Mouse (Mus musculus) intestine, embryonic 15.5 days (tissue): ENCODE data around the gene Prss33. TPM values are rescaled to one million over a fixed set of nuclear protein-coding genes. Genes with fewer than 3 reads are reported as not detected.

ENCODE experiments used
- ATAC-seq: fragments of 200-750 bp; cut with Nextera tagmentation; 2 replicates; pipeline ENCODE4 v1.8.0; 2017; ENCODE audit warnings: moderate TSS enrichment, moderate library complexity
- H3K27ac ChIP-seq: fragments of 300-500 bp; sonication (generic); 2 replicates; pipeline ENCODE4 v1.5.1; 2015; ENCODE audit warnings: mild to moderate bottlenecking, inconsistent platforms
- H3K27me3 ChIP-seq: fragments of 300-500 bp; sonication (generic); replicated peaks from 2 replicates; pipeline ENCODE4 v1.6.1; 2015; ENCODE audit warnings: inconsistent platforms
- H3K36me3 ChIP-seq: fragments of 300-500 bp; sonication (generic); 2 replicates; pipeline ENCODE4 v1.6.1; 2015; ENCODE audit warnings: inconsistent platforms
- H3K4me1 ChIP-seq: fragments of 300-500 bp; sonication (generic); replicated peaks from 2 replicates; pipeline ENCODE4 v1.6.1; 2015; ENCODE audit warnings: inconsistent platforms
- H3K4me2 ChIP-seq: fragments of 300-500 bp; sonication (generic); replicated peaks from 2 replicates; pipeline ENCODE4 v1.6.1; 2015; ENCODE audit warnings: mild to moderate bottlenecking, inconsistent platforms
- H3K4me3 ChIP-seq: fragments of 300-500 bp; sonication (generic); replicated peaks from 2 replicates; pipeline ENCODE4 v1.5.1; 2015; ENCODE audit warnings: inconsistent platforms
- H3K9ac ChIP-seq: fragments of 300-500 bp; sonication (generic); 2 replicates; pipeline ENCODE4 v1.6.1; 2015; ENCODE audit warnings: inconsistent platforms
- H3K9me3 ChIP-seq: fragments of 300-500 bp; sonication (generic); 2 replicates; pipeline ENCODE4 v1.6.1; 2016; ENCODE audit warnings: inconsistent platforms
- WGBS: fragments of 180-500 bp; shearing (Covaris S2); methylation state at CpG from one replicate; pipeline ENCODE4 v1.1.7; 2015; 5-methylcytosine and 5-hydroxymethylcytosine counted together
- polyA plus RNA-seq: library from polyadenylated mRNA; unstranded; fragments of >200 nt; fragmentation: Nextera tagmentation; extraction: Ambion mirVana; gene quantifications from 2 replicates; pipeline ENCODE4 v1.2.1, GENCODE M21; 2015

Gene Prss33
- polyA plus RNA-seq, 1 experiment from 2014 or later = 0.14 TPM

DNA sequence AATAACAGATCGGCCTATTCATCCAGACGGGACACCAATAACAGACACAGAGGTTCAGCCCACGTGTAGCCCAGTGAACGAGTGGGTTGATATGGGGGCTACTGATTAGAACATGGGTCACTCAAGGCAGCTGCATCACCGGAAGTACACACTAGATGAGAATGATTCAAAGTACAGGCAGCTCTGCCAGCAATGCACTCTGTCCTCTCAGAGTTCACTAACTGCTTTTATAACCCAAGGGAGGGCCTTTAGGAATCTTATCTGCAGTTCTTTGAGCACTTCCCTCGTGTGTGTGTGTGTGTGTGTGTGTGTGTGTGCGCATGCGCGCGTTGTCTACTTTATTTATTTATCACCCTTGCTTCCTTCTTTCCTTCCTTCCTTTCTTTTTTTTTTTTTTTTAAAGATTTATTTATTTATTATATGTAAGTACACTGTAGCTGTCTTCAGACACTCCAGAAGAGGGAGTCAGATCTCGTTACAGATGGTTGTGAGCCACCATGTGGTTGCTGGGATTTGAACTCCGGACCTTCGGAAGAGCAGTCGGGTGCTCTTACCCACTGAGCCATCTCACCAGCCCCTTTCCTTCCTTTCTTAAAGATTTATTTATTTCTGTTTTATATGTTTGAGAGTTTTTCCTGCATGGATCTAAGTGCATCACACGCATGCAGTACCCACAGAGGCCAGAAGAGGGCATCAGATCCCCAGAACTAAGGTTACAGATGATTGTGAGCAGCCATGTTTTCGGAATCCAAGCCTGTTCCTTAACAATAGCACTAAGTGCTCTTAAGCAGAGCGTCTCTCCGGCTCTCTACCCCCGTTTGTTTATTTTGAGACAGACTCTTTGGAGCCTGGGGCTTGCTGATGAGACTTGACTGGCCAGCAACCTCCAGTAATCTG, 15.2 kb upstream of the Prss33 start:
- 52% methylated on average over 19 of the region's 19 CpGs for WGBS
- Histone ChIP-seq H3K4me1 (no peaks in the 10 kb centered on the region), H3K9ac (no peak overlapping the region), H3K9me3 (no peaks in the 10 kb centered on the region), H3K4me2 (0 out of 2 replicates have a peak overlapping the region, but pooled peaks have one; percentile 19), H3K36me3 (no peaks in the 10 kb centered on the region), H3K27ac (peak overlapping the region; percentile 52; the same call in 1 of the 2 replicates), H3K4me3 (no peak overlapping the region), H3K27me3 (no peaks in the 10 kb centered on the region)
- ATAC-seq = peak; percentile 88

DNA sequence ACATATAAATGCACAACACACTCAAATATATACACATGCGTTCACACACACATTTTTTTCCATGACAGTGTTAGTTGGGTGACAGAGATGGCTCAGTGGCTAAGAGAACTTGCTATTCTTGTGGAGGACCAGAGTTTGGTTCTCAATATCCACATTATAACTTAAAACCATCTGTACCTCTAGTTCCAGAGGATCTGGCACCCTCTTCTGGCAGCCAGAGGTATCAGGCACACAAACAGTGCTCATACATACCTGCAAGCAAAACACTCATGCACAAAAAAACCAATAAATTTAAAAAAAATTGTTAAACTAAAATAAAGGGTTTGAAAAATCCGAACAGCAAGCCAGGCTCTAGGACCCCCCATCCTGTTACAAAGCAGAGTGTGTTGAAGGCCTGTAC, 14.2 kb upstream of the Prss33 start:
- 69% methylated on average over 2 of the region's 2 CpGs for WGBS
- Histone ChIP-seq H3K4me1 (no peaks in the 10 kb centered on the region), H3K4me3 (no peak overlapping the region), H3K27me3 (no peaks in the 10 kb centered on the region), H3K4me2 (no peak overlapping the region), H3K9me3 (no peaks in the 10 kb centered on the region), H3K9ac (no peak overlapping the region), H3K36me3 (no peaks in the 10 kb centered on the region), H3K27ac (no peak overlapping the region)
- no peak for ATAC-seq

DNA sequence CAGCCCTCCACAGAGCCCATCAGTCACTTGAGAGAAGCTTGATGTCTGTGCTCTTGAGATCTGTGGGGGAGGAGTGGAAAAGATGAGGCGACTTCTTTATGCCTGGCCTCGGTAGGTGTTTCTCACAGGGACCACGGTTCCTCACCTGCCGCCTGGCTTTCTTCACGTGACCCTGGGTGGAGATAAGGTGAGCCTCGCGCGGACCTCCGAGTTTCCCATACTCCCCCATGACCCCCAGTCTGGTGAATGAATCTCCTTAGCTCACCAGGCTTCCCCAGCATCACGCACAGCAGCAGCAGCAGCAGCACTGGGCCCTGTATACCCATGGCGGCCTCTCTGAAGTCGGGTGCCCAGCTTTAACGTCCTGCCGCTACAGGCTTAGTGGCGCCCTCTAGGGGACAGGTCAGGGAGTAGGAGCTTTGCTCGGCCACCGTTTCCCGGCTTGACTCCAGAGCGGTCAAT, 8.0 kb upstream of the Prss33 start, which contains the start of the genes Prss32 and Prss41:
TSS of gene Prss32 (plus strand) at position 44 of the 462 bp plus-strand sequence.
TSS of gene Prss41 (minus strand) at position 361 of the 462 bp plus-strand sequence.
- no peaks in the 10 kb centered on the region for H3K36me3 ChIP-seq
- no peaks in the 10 kb centered on the region for H3K27me3 ChIP-seq
- peak within 1 kb of the TSS; percentile 51 for H3K4me2 ChIP-seq
- no peak within 1 kb of the TSS for H3K9ac ChIP-seq
- 16% methylated on average over 19 of the region's 19 CpGs for WGBS
- 0 out of 2 replicates have a peak within 1 kb of the TSS, but pooled peaks have one; percentile 10 for H3K4me3 ChIP-seq
- H3K9me3 ChIP-seq = no peaks in the 10 kb centered on the region
- ATAC-seq = peak; percentile 66
- H3K4me1 ChIP-seq = no peaks in the 10 kb centered on the region
- H3K27ac ChIP-seq = no peak within 1 kb of the TSS

DNA sequence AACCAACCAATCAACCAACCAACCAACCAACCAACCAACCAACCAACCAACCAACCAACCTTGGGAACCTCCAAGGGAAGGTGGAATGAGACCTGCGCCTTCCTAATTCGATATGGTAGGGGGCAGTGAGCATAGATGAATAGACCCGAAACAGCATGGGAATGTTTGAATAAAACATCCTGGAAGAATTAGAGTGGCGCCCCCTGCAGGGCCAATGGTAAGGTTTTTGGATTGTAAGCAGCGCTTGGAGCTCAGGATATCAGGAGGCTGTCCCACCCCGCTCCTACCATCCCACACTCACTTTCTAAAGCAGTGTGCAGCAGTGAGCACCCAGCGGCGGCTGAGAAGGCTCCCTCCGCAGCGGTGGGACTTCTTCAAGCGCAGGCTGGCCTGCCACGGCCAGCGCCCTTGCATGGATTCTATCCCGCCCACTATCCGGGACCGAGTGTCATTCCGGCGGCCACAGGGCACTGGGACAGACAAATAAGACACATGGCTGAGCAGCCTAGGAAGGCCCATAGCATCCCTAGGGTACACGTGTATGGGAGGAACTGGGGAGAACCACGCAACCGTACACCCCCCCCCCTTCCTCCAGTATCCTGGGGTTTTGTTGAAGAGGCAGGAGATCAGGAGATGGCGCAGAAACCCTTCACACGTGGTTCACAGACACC, 7.4 kb upstream of the Prss33 start:
- no peaks in the 10 kb centered on the region for H3K27me3 ChIP-seq
- peak; percentile 44 for ATAC-seq
- no peak overlapping the region for H3K27ac ChIP-seq
- no peak overlapping the region for H3K4me3 ChIP-seq
- H3K9ac ChIP-seq = no peak overlapping the region
- H3K36me3 ChIP-seq = no peaks in the 10 kb centered on the region
- WGBS = 49% methylated on average over 23 of the region's 23 CpGs
- H3K4me1 ChIP-seq = no peaks in the 10 kb centered on the region
- H3K9me3 ChIP-seq = no peaks in the 10 kb centered on the region
- peak overlapping the region; percentile 51 for H3K4me2 ChIP-seq

- no peaks in the 10 kb centered on the region for H3K9me3 ChIP-seq
- H3K4me3 ChIP-seq = no peak overlapping the region
- no peak overlapping the region for H3K4me2 ChIP-seq
- no peaks in the 10 kb centered on the region for H3K36me3 ChIP-seq
- H3K4me1 ChIP-seq = no peaks in the 10 kb centered on the region
- 33% methylated on average over 4 of the region's 4 CpGs for WGBS
- H3K27me3 ChIP-seq = peaks cover 4% of the 10 kb centered on the region; the same call in 1 of the 2 replicates
- H3K27ac ChIP-seq = no peak overlapping the region
- no peak for ATAC-seq
- no peak overlapping the region for H3K9ac ChIP-seq
Measured at GRCm38 (mm10) chr17:23841145-23841544, 5.3 kb upstream of the Prss33 start.

DNA sequence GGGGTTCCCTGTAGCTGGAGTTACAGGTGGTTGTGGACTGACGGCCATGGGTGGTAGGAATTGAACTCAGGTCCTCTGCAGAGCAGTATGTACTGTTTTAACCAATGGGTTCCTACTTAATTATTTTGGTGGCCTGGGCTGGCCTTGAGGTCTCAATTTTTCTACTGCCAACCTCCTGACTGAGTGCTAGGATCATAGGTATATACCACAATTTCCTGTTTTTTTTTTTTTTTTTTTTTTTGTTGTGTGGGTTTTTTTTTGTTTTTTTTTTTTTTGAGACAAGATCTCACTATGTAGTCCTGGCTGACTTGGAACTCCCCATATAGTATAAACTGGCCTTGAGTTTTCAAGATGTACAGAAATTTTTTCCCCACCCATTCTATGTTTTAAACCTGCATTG, 4.7 kb downstream of the Prss33 start:
- peaks cover 7% of the 10 kb centered on the region for H3K27me3 ChIP-seq
- WGBS = 97% methylated on average over 1 of the region's 1 CpGs
- H3K9me3 ChIP-seq = no peaks in the 10 kb centered on the region
- no peak overlapping the region for H3K4me2 ChIP-seq
- peaks cover 3% of the 10 kb centered on the region; the same call in 1 of the 2 replicates for H3K36me3 ChIP-seq
- H3K4me3 ChIP-seq = no peak overlapping the region
- H3K9ac ChIP-seq = no peak overlapping the region
- no peak overlapping the region for H3K27ac ChIP-seq
- H3K4me1 ChIP-seq = peaks cover 5% of the 10 kb centered on the region
- no peak for ATAC-seq

- Histone ChIP-seq H3K9me3 (no peaks in the 10 kb centered on the region), H3K27ac (peak within 1 kb of the TSS; percentile 91), H3K4me1 (peaks cover 5% of the 10 kb centered on the region), H3K9ac (peak within 1 kb of the TSS; percentile 73), H3K36me3 (peaks cover 18% of the 10 kb centered on the region), H3K4me2 (peak within 1 kb of the TSS; percentile 66), H3K27me3 (peaks cover 7% of the 10 kb centered on the region), H3K4me3 (peak within 1 kb of the TSS; percentile 74)
- under 1% methylated on average over 28 of the region's 42 CpGs for WGBS
- peak; percentile 98 for ATAC-seq
Measured at GRCm38 (mm10) chr17:23829064-23829619, 6.7 kb downstream of the Prss33 start, which contains the start of gene Elob. Gene Elob, minus strand, starts transcription at chr17:23829136.

- no peaks in the 10 kb centered on the region for H3K9me3 ChIP-seq
- peak overlapping the region; percentile 66 for H3K4me2 ChIP-seq
- peak overlapping the region; percentile 73 for H3K9ac ChIP-seq
- H3K4me3 ChIP-seq = peak overlapping the region; percentile 74
- H3K27me3 ChIP-seq = 0 out of 2 replicates have a peak, but pooled peaks cover 2% of the 10 kb centered on the region
- peak overlapping the region; percentile 82 for H3K27ac ChIP-seq
- ATAC-seq = peak; percentile 83
- peaks cover 24% of the 10 kb centered on the region for H3K36me3 ChIP-seq
- under 1% methylated on average over 47 of the region's 47 CpGs for WGBS
- peaks cover 5% of the 10 kb centered on the region for H3K4me1 ChIP-seq
Measured at GRCm38 (mm10) chr17:23828271-23829001, 7.4 kb downstream of the Prss33 start.

DNA sequence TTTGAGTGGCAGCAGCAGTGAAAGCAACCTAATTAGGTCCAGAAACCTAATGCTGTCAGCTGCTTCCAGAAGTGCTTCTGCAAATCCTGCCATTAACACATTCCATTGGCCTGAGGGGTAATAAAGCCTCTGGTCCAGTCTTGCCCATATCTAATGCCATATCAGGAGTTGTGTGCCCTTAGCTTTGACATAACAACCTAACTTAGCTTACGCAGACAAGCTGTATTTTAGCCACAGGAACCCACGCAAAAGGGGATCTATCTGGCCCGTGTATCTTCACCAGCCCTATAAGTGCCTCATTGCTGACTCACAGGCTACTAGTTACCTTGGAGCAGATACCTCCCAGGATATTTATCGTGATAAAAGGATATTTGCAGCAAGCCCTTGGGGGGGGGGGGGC, 10.3 kb downstream of the Prss33 start:
- no peak overlapping the region for H3K4me3 ChIP-seq
- peaks cover 5% of the 10 kb centered on the region for H3K4me1 ChIP-seq
- H3K36me3 ChIP-seq = peaks cover 51% of the 10 kb centered on the region
- H3K4me2 ChIP-seq = no peak overlapping the region
- H3K9ac ChIP-seq = no peak overlapping the region
- H3K27ac ChIP-seq = no peak overlapping the region
- ATAC-seq = no peak
- H3K9me3 ChIP-seq = no peaks in the 10 kb centered on the region
- H3K27me3 ChIP-seq = no peaks in the 10 kb centered on the region
- 78% methylated on average over 4 of the region's 4 CpGs for WGBS

GRCm38 (mm10) chr17:23823614-23824013, 12.2 kb downstream of the Prss33 start:
- ATAC-seq = peak; percentile 13; the same call in 1 of the 2 replicates
- H3K4me1 ChIP-seq = peaks cover 5% of the 10 kb centered on the region
- no peak overlapping the region for H3K9ac ChIP-seq
- 91% methylated on average over 12 of the region's 12 CpGs for WGBS
- H3K4me3 ChIP-seq = no peak overlapping the region
- H3K9me3 ChIP-seq = peaks cover 5% of the 10 kb centered on the region; the same call in 1 of the 2 replicates
- peaks cover 70% of the 10 kb centered on the region for H3K36me3 ChIP-seq
- H3K27me3 ChIP-seq = no peaks in the 10 kb centered on the region
- no peak overlapping the region; the same call in 1 of the 2 replicates for H3K27ac ChIP-seq
- H3K4me2 ChIP-seq = no peak overlapping the region

DNA sequence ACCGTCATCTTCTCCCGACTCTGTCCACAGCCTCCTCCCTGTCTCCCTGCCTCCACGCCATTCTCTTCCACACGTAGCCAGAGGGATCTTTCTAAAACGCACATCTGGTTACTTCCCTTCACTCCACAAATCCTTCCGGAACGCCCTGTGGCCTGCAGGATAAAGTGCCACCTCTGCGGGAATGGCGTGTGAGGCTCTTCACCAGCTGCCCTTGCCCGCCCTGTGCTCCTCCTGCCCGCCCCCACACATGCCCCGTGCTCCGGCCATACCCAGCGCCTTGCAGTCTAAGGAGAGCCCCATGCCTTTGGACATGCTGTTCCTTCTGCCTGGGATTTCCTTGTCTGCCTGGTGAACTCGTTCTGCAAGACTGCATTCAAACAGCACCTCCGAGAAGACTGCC, 12.8 kb downstream of the Prss33 start:
- Histone ChIP-seq H3K9me3 (peaks cover 5% of the 10 kb centered on the region; the same call in 1 of the 2 replicates), H3K36me3 (peaks cover 76% of the 10 kb centered on the region), H3K4me1 (peaks cover 5% of the 10 kb centered on the region), H3K27me3 (no peaks in the 10 kb centered on the region), H3K27ac (no peak overlapping the region; the same call in 1 of the 2 replicates), H3K4me2 (no peak overlapping the region), H3K4me3 (no peak overlapping the region), H3K9ac (no peak overlapping the region)
- 82% methylated on average over 16 of the region's 16 CpGs for WGBS
- 0 out of 2 replicates have a peak, but pooled peaks have one; percentile 10 for ATAC-seq
